Mouse (Mus musculus) limb, embryonic 15.5 days (tissue): ENCODE data around the gene Tmem204. TPM values are rescaled to one million over a fixed set of nuclear protein-coding genes. Genes with fewer than 3 reads are reported as not detected.
A peak's percentile ranks its signal among the peaks of the same experiment; 100 is the strongest.

ENCODE experiments used
- ATAC-seq: fragments of 200-750 bp; cut with Nextera tagmentation; 2 replicates; pipeline ENCODE4 v1.8.0; 2017; ENCODE audit warnings: low read depth, moderate TSS enrichment; ENCODE audit not compliant: insufficient number of reproducible peaks, low FRiP score, low TSS enrichment
- H3K27ac ChIP-seq: fragments of 300-500 bp; sonication (generic); 2 replicates; pipeline ENCODE4 v1.5.1; 2015; ENCODE audit warnings: moderate library complexity, mild to moderate bottlenecking, inconsistent platforms
- H3K27me3 ChIP-seq: fragments of 300-500 bp; sonication (generic); 2 replicates; pipeline ENCODE4 v1.6.1; 2015; ENCODE audit warnings: inconsistent platforms
- H3K36me3 ChIP-seq: fragments of 300-500 bp; sonication (generic); 2 replicates; pipeline ENCODE4 v1.6.1; 2015; ENCODE audit warnings: inconsistent platforms
- H3K4me1 ChIP-seq: fragments of 300-500 bp; sonication (generic); 2 replicates; pipeline ENCODE4 v1.6.1; 2015; ENCODE audit warnings: inconsistent platforms
- H3K4me2 ChIP-seq: fragments of 300-500 bp; sonication (generic); 2 replicates; pipeline ENCODE4 v1.6.1; 2015; ENCODE audit warnings: mild to moderate bottlenecking, inconsistent platforms
- H3K4me3 ChIP-seq: fragments of 300-500 bp; sonication (generic); 2 replicates; pipeline ENCODE4 v1.5.1; 2015; ENCODE audit warnings: mild to moderate bottlenecking, inconsistent platforms
- H3K9ac ChIP-seq: fragments of 300-500 bp; sonication (generic); 2 replicates; pipeline ENCODE4 v1.6.1; 2015; ENCODE audit warnings: inconsistent platforms
- H3K9me3 ChIP-seq: fragments of 300-500 bp; sonication (generic); 2 replicates; pipeline ENCODE4 v1.6.1; 2016; ENCODE audit warnings: inconsistent platforms
- WGBS: fragments of 180-500 bp; shearing (Covaris S2); methylation state at CpG from one replicate; pipeline ENCODE4 v1.1.7; 2015; 5-methylcytosine and 5-hydroxymethylcytosine counted together
- polyA plus RNA-seq: library from polyadenylated mRNA; unstranded; fragments of >200 nt; fragmentation: Nextera tagmentation; extraction: Ambion mirVana; gene quantifications from 2 replicates; pipeline ENCODE4 v1.2.1, GENCODE M21; 2015

Gene Tmem204
- polyA plus RNA-seq, 1 experiment from 2014 or later: 22.3 TPM

- peaks cover 36% of the 10 kb centered on the region for H3K36me3 ChIP-seq
- WGBS: 73% methylated on average over 4 of the region's 4 CpGs
- no peak overlapping the region for H3K4me2 ChIP-seq
- ATAC-seq: no peak
- H3K9me3 ChIP-seq: no peaks in the 10 kb centered on the region
- no peaks in the 10 kb centered on the region for H3K27me3 ChIP-seq
- no peak overlapping the region for H3K9ac ChIP-seq
- H3K4me1 ChIP-seq: no peaks in the 10 kb centered on the region
- H3K4me3 ChIP-seq: no peak overlapping the region
- no peak overlapping the region; the same call in 1 of the 2 replicates for H3K27ac ChIP-seq
These were observed 20.1 kb downstream of the Tmem204 start for GRCm38 (mm10) chr17:25063261-25063660.

DNA sequence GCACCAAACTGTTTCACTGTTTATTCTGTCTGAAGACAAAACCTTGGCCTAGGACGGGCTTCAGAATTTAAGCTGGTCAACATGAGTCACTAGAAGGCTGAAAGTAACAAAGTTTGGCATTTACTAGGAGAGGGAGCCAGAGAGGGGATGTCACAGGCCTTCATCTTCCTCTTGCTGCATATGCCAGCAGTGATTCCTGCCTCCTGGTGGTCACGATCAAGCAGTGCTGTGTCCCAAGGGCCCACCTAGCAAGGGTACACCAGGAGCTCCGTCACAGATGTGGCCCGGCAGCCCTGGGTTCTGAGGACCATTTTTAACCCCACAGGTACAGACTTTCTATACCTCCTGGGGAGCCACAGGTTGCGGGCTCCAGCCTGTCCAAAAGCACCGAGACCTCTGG, 26.4 kb downstream of the Tmem204 start:
- H3K9ac ChIP-seq: no peak overlapping the region
- WGBS: 78% methylated on average over 6 of the region's 6 CpGs
- H3K4me1 ChIP-seq: no peaks in the 10 kb centered on the region
- peaks cover 70% of the 10 kb centered on the region for H3K36me3 ChIP-seq
- no peak for ATAC-seq
- no peaks in the 10 kb centered on the region for H3K27me3 ChIP-seq
- no peak overlapping the region for H3K27ac ChIP-seq
- H3K4me2 ChIP-seq: no peak overlapping the region
- no peak overlapping the region for H3K4me3 ChIP-seq
- no peaks in the 10 kb centered on the region for H3K9me3 ChIP-seq

DNA sequence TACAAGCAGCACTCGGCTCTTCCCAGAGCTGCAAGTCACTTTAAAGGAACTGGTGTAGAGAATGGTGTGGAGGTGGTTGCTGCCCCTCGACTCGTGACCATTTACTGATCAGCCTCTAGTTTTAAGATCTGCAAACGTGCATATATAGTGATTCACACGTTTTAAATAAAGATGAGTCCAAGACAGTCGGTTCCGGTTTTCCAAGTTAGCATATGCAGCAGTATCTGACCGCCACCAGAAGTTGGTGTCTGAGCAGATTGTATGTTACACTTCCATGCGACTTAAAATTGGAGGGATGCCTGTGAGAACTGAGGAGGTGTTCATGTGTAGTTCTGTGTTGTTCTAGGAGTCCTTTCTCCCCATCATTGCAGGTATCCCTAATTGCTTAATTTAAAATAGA, 30.1 kb downstream of the Tmem204 start:
- 82% methylated on average over 9 of the region's 9 CpGs for WGBS
- ATAC-seq: no peak
- Histone ChIP-seq H3K4me2 (no peak overlapping the region), H3K9ac (no peak overlapping the region), H3K4me1 (no peaks in the 10 kb centered on the region), H3K27ac (no peak overlapping the region), H3K27me3 (no peaks in the 10 kb centered on the region), H3K36me3 (peaks cover 50% of the 10 kb centered on the region), H3K4me3 (no peak overlapping the region), H3K9me3 (no peaks in the 10 kb centered on the region)

GRCm38 (mm10) chr17:25047143-25047542, 36.2 kb downstream of the Tmem204 start:
- peaks cover 18% of the 10 kb centered on the region for H3K36me3 ChIP-seq
- H3K9ac ChIP-seq: no peak overlapping the region
- no peak for ATAC-seq
- H3K4me3 ChIP-seq: no peak overlapping the region
- no peaks in the 10 kb centered on the region for H3K27me3 ChIP-seq
- H3K4me2 ChIP-seq: no peak overlapping the region
- no peaks in the 10 kb centered on the region for H3K4me1 ChIP-seq
- H3K27ac ChIP-seq: no peak overlapping the region
- no peaks in the 10 kb centered on the region for H3K9me3 ChIP-seq
- WGBS: 85% methylated on average over 6 of the region's 6 CpGs

DNA sequence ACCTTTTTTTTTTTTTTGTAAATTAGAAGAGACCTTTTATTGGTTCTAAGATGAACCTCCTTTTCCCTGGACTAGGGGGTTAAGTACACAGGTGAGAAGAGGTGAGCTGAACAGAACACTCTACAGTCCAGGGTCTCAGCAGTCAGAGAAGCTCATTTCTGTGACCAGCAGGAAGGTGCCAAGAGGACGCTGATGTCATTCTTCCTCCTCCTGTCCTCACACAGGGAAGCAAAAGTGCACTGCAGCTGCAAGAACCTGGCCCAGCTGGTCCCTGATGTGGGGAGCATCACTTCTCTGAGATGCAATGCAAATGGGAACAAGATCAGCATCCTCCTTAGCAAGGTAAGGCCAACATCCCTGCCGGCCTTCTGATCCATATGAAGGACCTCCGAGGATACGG, 38.1 kb downstream of the Tmem204 start:
- Histone ChIP-seq H3K4me2 (no peak overlapping the region), H3K9me3 (no peaks in the 10 kb centered on the region), H3K4me3 (no peak overlapping the region), H3K4me1 (no peaks in the 10 kb centered on the region), H3K27ac (no peak overlapping the region; the same call in 1 of the 2 replicates), H3K36me3 (peaks cover 18% of the 10 kb centered on the region), H3K27me3 (no peaks in the 10 kb centered on the region), H3K9ac (no peak overlapping the region)
- no peak for ATAC-seq
- 77% methylated on average over 4 of the region's 4 CpGs for WGBS

DNA sequence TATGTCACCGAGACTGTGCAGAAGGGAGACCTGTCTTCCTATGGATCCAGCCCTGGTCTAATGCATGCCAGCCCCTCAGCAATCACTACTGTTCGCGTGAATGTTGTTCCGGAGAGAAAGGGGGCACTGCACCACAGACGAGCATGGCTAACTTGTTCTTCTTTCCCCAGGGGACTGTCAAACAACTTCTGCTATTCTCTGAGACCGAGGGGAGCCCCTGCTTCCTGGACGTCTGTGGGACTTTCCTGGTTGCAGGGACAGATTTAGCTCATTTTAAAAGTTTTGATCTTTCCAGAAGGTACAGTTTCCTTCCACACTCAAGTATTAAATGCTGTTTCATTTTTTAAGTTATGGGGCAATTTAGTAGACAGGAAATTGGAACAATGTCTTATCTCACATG, 38.5 kb downstream of the Tmem204 start:
- no peak for ATAC-seq
- WGBS: 56% methylated on average over 7 of the region's 7 CpGs

DNA sequence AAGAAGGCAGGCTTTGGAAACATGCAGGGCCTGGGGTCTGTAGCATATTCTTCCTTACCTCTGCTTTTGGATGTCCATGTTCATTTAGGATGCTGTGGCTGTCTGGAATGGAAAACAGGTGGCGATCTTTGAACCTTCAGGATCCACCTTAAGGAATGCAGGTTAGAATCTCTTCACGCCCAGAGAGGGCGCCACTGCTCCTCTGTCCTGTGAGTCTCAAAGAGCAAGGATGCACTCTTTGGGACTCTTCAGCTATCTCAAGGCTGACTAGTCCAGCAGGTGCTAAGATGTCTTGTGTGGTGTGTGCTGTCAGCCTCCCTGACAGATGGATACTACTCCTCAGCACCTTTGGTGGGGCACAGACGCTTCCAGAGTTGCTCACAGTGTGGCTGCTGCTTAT, 47.2 kb downstream of the Tmem204 start:
- no peak overlapping the region for H3K4me2 ChIP-seq
- no peaks in the 10 kb centered on the region for H3K4me1 ChIP-seq
- no peaks in the 10 kb centered on the region for H3K27me3 ChIP-seq
- no peak overlapping the region for H3K27ac ChIP-seq
- no peak overlapping the region for H3K9ac ChIP-seq
- H3K9me3 ChIP-seq: no peaks in the 10 kb centered on the region
- 70% methylated on average over 4 of the region's 4 CpGs for WGBS
- H3K36me3 ChIP-seq: peaks cover 63% of the 10 kb centered on the region
- ATAC-seq: no peak
- H3K4me3 ChIP-seq: no peak overlapping the region

More for the DNA sequence above, 38.5 kb downstream of the Tmem204 start:
- H3K27me3 ChIP-seq: no peaks in the 10 kb centered on the region
- no peak overlapping the region for H3K27ac ChIP-seq
- no peak overlapping the region for H3K4me3 ChIP-seq
- H3K9me3 ChIP-seq: no peaks in the 10 kb centered on the region
- no peak overlapping the region for H3K4me2 ChIP-seq
- no peaks in the 10 kb centered on the region for H3K4me1 ChIP-seq
- H3K36me3 ChIP-seq: peaks cover 19% of the 10 kb centered on the region
- H3K9ac ChIP-seq: no peak overlapping the region

DNA sequence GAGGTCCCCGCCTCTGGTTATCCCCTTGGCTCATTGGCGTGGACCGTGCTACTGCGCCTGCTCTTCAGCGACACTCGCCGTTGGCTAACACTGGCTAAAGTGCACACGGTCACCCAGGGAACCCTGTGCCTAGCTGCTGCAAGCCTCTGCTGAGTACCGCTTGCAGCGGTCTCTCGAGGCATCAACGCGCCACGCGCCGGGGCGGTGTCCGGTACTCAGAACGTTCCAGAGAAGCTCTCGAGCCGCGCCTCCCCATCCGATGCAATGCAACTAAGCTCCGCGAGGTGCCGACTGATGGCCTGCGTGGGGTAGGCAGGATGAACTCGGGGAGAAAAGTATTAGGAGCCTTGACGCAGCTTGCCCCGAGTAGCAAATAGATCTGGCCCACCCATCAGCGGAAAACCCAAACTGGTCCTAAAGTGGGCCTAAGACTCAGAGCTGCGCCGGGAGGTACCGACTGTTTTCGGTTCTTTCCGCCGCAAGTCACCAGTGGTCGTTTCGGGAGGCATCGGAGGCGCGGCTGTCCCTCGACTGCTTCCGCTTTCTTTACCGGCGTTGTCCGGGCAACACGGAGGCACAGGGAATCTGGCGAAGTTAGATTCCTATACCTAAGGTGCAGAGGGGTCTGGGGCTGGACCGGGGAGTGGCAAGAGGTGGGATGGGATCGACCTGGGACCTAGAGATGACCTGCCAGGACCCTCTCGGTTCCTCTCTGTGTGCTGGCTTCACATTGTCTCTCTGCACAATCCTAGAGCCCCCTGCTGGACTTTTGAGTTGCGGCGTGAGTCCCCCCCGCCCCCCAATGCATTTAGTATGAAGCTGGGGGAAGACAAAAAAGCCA, 66.9 kb downstream of the Tmem204 start:
- peak overlapping the region; percentile 77 for H3K9ac ChIP-seq
- peaks cover 19% of the 10 kb centered on the region for H3K4me1 ChIP-seq
- WGBS: under 1% methylated on average over 55 of the region's 55 CpGs
- H3K4me3 ChIP-seq: peak overlapping the region; percentile 100
- peaks cover 13% of the 10 kb centered on the region for H3K36me3 ChIP-seq
- no peaks in the 10 kb centered on the region for H3K27me3 ChIP-seq
- peak; percentile 78 for ATAC-seq
- H3K4me2 ChIP-seq: peak overlapping the region; percentile 93
- no peaks in the 10 kb centered on the region for H3K9me3 ChIP-seq
- peak overlapping the region; percentile 82 for H3K27ac ChIP-seq

DNA sequence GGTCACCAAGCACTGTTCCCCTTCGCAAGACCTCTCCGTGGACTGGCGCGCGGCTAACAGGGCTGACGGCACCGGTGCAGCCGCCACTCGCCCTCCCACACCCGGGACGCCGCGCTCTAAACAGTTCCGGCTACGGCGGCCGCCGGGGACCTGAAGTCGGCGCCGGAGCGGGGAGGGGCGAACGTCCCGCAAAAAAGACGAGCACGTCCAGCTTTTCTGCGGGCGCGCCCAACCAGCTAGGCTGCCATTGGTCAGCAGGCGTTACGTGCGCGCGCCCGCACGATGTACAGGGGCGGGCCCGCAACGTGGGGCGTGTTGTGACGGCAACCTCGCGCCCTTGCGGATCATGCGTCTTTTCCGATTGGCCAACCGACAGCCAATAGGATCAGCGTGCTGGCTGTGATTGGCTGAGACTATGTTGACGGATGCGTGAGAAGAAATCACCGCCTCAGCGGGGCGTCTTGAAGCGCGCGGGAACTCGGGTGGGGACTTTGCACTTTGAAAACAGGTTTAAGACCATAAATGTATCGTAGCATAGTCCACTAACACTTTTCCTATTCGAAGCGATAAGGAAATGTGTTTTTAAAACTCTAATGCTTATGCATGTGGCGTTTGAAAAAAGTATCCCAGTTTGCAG, 67.6 kb downstream of the Tmem204 start, which contains the start of the genes Cramp1l and Ift140:
Gene Cramp1l, minus strand, starts transcription at position 134 of the 637 bp plus-strand sequence.
Gene Ift140, plus strand, starts transcription at position 431 of the 637 bp plus-strand sequence.
- Histone ChIP-seq H3K36me3 (peaks cover 20% of the 10 kb centered on the region), H3K4me1 (peaks cover 19% of the 10 kb centered on the region), H3K4me3 (peak within 1 kb of the TSS; percentile 100), H3K9me3 (no peaks in the 10 kb centered on the region), H3K4me2 (peak within 1 kb of the TSS; percentile 93), H3K9ac (peak within 1 kb of the TSS; percentile 86), H3K27me3 (no peaks in the 10 kb centered on the region), H3K27ac (peak within 1 kb of the TSS; percentile 86)
- peak; percentile 98 for ATAC-seq
- WGBS: under 1% methylated on average over 62 of the region's 62 CpGs

DNA sequence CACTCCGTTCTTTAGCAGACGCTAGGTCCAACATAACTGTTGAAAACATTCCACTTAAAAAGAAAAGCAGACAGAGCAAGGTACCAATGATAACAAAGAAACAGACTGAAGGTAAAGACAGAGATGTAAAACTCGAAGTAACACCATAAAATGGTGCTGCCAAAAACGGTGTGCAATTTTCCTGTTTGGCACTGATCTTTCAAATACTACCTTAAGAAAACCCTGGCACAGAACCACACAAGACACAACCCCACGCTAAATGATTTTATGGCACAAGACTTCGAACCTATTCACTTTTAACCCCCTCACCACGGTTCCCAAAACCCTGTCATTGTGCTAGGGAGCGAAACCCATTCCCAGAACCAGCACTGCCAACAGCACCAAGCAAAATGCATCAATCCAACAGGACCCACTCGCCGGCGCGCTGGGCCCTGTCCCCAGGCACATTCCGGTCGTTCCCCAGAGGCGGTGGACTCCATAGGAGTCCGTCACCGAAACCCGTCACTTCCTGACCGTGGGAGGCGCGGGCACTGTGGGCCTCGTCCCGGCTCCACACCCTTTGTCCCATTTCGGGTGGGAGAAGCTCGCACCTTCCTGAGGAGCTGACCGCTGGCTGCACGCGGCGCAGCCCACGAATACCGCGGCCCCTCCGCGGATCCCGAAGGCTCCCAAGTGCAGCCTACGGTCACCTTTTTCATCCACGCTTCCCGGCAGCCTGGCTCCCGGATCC, 68.4 kb downstream of the Tmem204 start:
- ATAC-seq: no peak
- peaks cover 22% of the 10 kb centered on the region for H3K36me3 ChIP-seq
- whole genome bisulfite sequencing: under 1% methylated on average over 39 of the region's 39 CpGs
- H3K27me3 ChIP-seq: no peaks in the 10 kb centered on the region
- H3K9ac ChIP-seq: peak overlapping the region; percentile 86
- H3K4me2 ChIP-seq: peak overlapping the region; percentile 89
- H3K27ac ChIP-seq: peak overlapping the region; percentile 86
- H3K4me3 ChIP-seq: peak overlapping the region; percentile 100
- no peaks in the 10 kb centered on the region for H3K9me3 ChIP-seq
- peaks cover 19% of the 10 kb centered on the region for H3K4me1 ChIP-seq

DNA sequence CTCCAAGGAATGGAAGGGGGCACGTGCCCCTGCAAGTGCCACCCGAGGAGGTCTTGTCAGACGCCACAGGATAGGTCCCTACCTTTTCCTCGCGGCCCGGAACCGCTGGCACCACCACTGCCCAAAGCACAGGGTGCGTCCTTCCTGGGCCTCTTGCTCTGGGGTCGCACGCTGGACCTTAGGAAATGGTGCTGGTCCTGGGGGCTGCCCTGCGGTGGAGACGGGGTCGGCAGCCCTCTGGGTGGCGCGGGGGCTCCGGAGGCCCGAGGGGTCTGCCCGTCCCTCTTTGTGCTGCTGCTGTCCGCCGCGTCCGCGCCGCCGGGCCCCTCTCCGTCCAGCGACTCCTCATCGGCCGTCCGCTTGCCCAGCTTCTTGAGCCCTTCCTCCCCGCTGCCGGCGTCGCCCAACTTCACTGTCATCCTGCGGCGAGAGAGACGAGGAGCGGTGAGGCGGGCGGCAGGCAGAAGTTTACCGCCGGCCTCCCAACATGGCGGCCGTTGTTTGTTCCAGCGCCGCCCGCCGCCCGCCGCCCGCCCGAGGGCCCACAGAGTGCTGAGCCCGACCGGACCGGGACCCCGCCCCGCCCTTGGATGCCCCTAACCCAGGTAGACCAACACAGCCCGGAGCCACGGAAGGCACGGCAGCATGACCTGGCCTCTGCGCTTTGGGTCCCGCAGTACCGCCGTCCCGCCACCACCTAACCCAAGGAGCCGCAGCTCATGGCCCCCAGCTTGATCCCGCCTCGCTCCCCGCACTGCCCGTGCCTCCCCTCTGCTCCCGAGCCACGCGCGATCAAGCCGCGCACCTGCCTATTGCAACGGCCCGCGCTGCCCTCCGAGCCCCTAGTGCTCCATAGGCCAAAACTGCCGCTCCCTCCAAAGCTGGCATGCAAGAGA, 69.5 kb downstream of the Tmem204 start:
- ATAC-seq: no peak
- no peaks in the 10 kb centered on the region for H3K27me3 ChIP-seq
- peaks cover 28% of the 10 kb centered on the region for H3K36me3 ChIP-seq
- H3K9me3 ChIP-seq: no peaks in the 10 kb centered on the region
- WGBS: 0% methylated on average over 71 of the region's 81 CpGs
- H3K4me3 ChIP-seq: peak overlapping the region; percentile 100
- peak overlapping the region; percentile 86 for H3K9ac ChIP-seq
- H3K4me1 ChIP-seq: peaks cover 19% of the 10 kb centered on the region
- H3K27ac ChIP-seq: peak overlapping the region; percentile 89
- H3K4me2 ChIP-seq: peak overlapping the region; percentile 89
